8 mouse cellular contexts compared by ENCODE assay signal in the genomic region with DNA sequence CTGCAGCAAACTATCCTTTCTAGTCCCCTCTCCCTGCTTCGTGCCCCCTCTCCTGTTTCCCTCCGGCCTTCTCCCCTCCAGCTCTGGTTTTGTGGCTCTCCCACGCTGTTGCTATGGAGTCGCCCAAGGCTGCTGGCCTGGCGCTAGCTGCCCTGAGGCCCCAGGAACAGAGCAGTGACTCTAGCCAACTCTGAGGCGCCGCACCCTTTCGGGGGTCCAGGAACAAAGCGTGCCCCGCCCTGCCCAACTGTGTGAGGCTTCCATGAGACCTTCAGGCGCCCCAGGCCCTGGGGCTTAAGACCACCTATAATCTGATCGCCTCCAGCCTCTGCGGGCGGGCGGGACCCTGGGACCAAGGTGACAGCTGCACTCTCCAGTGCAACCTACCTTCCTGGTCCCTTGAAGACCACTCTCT.
DNase-seq lines count a peak whose midpoint lies in the region; ATAC-seq and TF ChIP-seq lines count a peak whose summit lies in the region.

No protein-coding gene starts in this region.

- ATAC-seq in forebrain, embryonic 14.5 days = peak; percentile 76
- ATAC-seq in hindbrain, embryonic 15.5 days (ENCODE audit: low FRiP score, low read depth) = peak; percentile 87

- H3K27me3 ChIP-seq in forebrain, embryonic 14.5 days (replicated peaks; ENCODE audit: control insufficient read depth, insufficient read depth, low read length) = peaks cover 8% of the 10 kb centered on the region
- peaks cover 18% of the 10 kb centered on the region for H3K27me3 ChIP-seq in hindbrain, embryonic 15.5 days
- H3K27me3 ChIP-seq in small intestine, adult 2 months (ENCODE audit: control insufficient read depth, insufficient read depth, low read length) = peaks cover 11% of the 10 kb centered on the region; the same call in 1 of the 2 replicates

- no peak for TF ChIP-seq POLR2A in small intestine, adult 2 months (IDR thresholded peaks at IDR 0.05; ENCODE audit: low read depth, low read length)

- peak overlapping the region; percentile 73; the same call in 1 of the 2 replicates for H3K9ac ChIP-seq in forebrain, embryonic 14.5 days (ENCODE audit: low read length)
- H3K9ac ChIP-seq in hindbrain, embryonic 15.5 days = peak overlapping the region; percentile 50; the same call in 1 of the 2 replicates

- no peak overlapping the region for H3K27ac ChIP-seq in forebrain, embryonic 14.5 days (ENCODE audit: low read depth, low read length)
- H3K27ac ChIP-seq in hindbrain, embryonic 15.5 days (replicated peaks) = 0 out of 2 replicates have a peak overlapping the region, but pooled peaks have one; percentile 1
- H3K27ac ChIP-seq in small intestine, adult 2 months (ENCODE audit: insufficient read depth, low read depth, low read length) = no peak overlapping the region

- H3K9me3 ChIP-seq in forebrain, embryonic 14.5 days (replicated peaks; ENCODE audit: control insufficient read depth, low read length) = no peaks in the 10 kb centered on the region
- H3K9me3 ChIP-seq in hindbrain, embryonic 15.5 days = no peaks in the 10 kb centered on the region

- peak overlapping the region; percentile 94 for H3K4me2 ChIP-seq in forebrain, embryonic 14.5 days (ENCODE audit: low read length)
- peak overlapping the region; percentile 84 for H3K4me2 ChIP-seq in hindbrain, embryonic 15.5 days

- DNase-seq in cerebellum, postnatal 25 days = peak; percentile 33 to 47
- no peak for DNase-seq in cerebellum, adult 11-12 months
- peak; percentile 68 for DNase-seq in adrenal gland, adult 2 months
- peak; percentile 62 for DNase-seq in forebrain, embryonic 14.5 days (ENCODE audit: low spot score)
- DNase-seq in lung, postnatal 10 days = peak; percentile 49
- no peak for DNase-seq in spleen, postnatal 36 days (ENCODE audit: low spot score in 2 of 2)

- TF ChIP-seq CTCF in small intestine, adult 2 months (IDR thresholded peaks at IDR 0.05; ENCODE audit: extremely low read depth, insufficient read length, insufficient replicate concordance, low read depth, low read length) = no peak

- no peaks in the 10 kb centered on the region for H3K36me3 ChIP-seq in forebrain, embryonic 14.5 days (ENCODE audit: control insufficient read depth, insufficient read depth, low read length)
- no peaks in the 10 kb centered on the region for H3K36me3 ChIP-seq in hindbrain, embryonic 15.5 days
- H3K36me3 ChIP-seq in small intestine, adult 2 months (ENCODE audit: control insufficient read depth, insufficient read depth, low read length) = no peaks in the 10 kb centered on the region

- 0 out of 2 replicates have a peak, but pooled peaks cover 9% of the 10 kb centered on the region for H3K4me1 ChIP-seq in forebrain, embryonic 14.5 days (ENCODE audit: control insufficient read depth, insufficient read depth, low read length)
- peaks cover 23% of the 10 kb centered on the region for H3K4me1 ChIP-seq in hindbrain, embryonic 15.5 days (replicated peaks)
- H3K4me1 ChIP-seq in small intestine, adult 2 months (ENCODE audit: control insufficient read depth, insufficient read depth, insufficient read length, low read length) = peaks cover 3% of the 10 kb centered on the region; the same call in 1 of the 2 replicates

- WGBS in forebrain, embryonic 14.5 days = 2% methylated on average over 15 of the region's 15 CpGs
- 3% methylated on average over 15 of the region's 15 CpGs for WGBS in hindbrain, embryonic 15.5 days
- 14% methylated on average over 15 of the region's 15 CpGs for WGBS in small intestine, adult 2 months

- H3K4me3 ChIP-seq in forebrain, embryonic 14.5 days (ENCODE audit: low read depth, low read length) = peak overlapping the region; percentile 45
- H3K4me3 ChIP-seq in hindbrain, embryonic 15.5 days = peak overlapping the region; percentile 40
- H3K4me3 ChIP-seq in small intestine, adult 2 months (ENCODE audit: low read depth, low read length) = peak overlapping the region; percentile 60

Comparison
In these comparisons a context has a peak if more than half of its experiments do, and no peak if none do; other contexts are left out.
1. DNase-seq: peak in cerebellum, postnatal 25 days (2 of 2), adrenal gland, adult 2 months (single experiment), forebrain, embryonic 14.5 days (single experiment) and lung, postnatal 10 days (single experiment); none in cerebellum, adult 11-12 months (single experiment) and spleen, postnatal 36 days (0 of 2).
2. Peak in every context shown above with its lines, with median percentiles within 50 percentile points of each other: H3K4me3 ChIP-seq.